Mouse (Mus musculus) lung, postnatal 4 days (tissue): ENCODE measurements at regions not wholly inside any gene's neighbourhood (a gene's known extent, or its start where the extent isn't known, plus 50 kb on each side); places are given as distances from the start of the nearest gene placed in this dataset.

Source experiments
- DNase-seq, 2 experiments: peaks; one replicate each; pipeline ENCODE4 v3.0.0; 2021

DNA sequence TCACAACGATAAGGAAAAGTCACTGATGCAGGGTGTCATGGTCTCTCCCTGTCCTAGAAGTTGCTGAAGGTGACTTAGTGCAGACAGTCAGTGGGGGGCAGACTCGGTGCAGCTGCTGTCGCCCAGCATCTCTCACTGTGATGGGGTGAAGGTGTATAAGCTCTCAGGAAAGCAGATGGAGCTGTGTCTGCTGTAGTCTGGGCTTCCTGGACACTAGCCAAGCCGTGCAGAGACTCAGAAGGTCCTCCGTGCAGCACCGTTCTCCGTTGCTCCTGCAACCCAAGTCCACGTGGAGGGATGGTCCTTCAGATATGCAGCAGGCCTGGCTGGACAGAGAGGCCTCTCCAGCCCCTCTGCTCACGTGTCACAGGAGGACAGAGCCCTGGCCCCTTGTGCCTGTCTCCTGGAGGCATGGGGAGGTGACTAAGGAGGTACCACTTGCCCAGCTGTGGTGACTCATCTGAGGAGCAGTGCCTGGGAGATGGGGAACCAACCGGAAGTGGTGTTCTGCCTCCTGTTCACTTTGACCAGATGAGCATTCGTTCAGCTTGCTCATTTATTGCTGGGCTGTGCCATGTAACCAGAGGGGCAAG is 171.2 kb downstream of the Gadd45g start:
- DNase-seq: no peak

DNA sequence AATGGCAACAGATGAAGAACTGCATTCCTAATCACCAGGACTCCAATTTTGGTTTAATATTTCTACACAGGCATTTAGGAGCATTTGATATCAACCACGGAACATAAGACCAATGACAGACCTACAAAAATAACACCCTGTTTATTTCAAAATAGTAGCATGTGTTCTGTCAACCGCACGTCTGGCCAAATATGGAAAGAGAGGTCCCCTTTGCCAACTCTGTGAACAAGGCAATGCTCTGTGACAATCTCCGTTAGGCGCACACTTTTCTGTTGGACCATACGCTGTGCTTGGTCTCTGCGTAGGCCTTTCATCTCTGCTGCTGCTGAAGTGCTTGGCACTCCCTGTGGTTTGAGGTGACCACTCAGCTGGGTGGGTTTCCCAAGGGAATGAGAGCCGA is 173.2 kb downstream of the Gadd45g start:
- DNase-seq: no peak

DNA sequence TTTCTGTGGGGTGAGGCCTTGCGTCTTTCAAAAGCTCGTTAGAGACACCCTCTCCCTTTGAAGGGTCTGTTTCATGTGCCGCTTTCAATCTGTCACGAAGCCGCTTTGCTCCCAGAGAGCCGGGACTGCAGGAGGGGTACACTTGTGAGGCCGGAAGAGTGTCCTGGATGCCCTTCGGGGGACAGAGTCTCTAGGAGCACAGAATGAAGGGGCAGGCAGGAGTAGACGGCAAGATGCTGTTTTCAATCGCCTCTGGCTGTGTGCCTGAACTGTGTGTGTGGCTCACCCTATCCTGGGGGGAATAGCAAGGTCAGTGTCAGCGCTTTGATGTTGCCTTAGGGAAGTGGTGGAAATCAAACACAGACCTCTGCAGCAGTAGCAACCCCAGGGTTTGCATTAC is 174.7 kb downstream of the Gadd45g start:
- DNase-seq: no peak

DNA sequence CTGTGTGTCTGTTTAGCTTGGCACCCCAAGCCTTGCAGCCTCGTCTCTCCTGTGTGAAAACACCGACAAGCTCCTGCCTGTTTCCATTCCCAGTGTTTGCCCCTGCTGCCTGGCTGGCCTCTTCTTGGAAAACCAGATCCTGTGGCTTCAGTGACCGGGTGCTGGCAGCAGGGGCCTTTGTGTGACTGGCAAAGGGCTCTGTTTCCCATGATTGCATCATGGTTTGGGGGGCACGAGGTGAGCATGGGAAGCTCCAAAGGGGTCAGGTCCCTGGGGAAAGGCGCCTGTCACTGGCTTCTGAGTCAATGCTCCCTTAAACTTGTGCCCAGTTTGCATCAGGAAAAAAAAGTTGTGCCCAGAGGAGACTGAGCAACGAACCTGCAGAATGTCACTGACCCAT is 175.3 kb downstream of the Gadd45g start:
- no peak for DNase-seq

DNA sequence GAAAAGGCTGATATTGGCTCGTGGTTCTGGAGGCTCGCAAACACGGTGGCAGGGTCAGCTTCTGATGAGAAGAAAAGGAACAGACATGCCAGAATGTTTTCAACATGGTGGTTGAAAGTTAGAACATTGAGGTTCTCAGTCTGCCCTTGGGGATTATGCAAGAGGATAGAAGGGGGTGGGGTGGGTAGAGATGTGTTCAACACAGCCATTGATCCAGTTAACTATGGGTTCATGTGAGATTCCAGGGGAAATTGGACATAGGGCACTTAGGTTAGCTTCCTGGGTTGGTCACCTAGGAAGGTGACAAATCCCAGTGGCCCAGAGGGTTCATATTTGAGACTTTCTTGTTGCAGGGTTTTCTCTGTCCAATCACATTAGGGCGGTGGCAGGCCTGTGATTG is 176.1 kb downstream of the Gadd45g start:
- DNase-seq: no peak

DNA sequence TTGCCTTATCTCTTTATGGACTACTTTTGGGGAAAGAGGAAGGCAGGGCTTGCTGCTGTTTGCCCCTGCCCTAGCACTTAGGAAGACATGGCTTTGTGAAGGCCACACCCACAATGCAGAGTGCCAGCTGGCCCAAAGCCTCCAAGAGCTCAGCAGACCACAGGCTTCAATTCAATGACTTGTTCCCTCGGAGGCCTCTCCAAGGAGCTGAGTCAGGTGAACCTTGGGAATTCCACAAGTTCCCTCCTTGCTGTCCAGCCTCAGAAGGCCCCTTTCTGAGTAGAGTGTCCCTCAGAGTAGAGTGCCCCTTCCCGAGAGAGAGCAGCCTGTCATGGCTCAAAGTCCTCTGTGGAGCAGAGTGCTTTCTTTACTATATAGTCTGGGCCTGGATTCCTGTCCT is 177.9 kb downstream of the Gadd45g start:
- peak; percentile 73 to 84 for DNase-seq

DNA sequence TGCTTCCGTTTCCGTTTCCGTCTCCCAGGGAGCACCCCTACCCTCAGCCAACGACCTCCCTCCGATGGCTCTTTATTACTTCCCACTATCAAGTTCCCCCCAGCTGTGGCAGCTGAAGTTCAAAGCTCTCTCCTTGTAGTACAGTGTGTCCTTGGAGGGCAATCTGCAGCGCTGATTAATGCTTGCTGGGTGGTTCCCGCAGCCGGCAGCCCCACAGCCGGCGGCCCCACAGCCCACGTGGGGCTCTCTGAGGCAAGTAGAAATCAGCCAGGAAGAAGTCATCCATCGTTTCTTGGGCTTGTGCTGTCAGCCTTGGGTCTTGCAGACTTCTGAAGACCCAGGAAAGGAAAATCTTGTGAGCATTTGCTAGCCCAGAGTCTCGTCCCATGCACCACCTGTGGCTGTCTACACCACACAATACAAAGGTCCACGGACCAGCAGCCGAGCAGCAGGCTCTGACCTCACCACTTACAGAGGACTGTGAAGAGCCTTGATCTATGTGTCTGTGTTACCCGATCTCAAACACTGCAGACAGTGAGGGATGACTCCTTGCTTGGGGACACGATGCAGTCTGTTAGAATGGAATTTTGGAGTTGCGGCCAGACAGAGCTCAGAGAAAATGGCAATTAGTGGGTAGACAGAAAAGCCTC is 178.5 kb downstream of the Gadd45g start:
- DNase-seq: peak; percentile 45 to 69

DNA sequence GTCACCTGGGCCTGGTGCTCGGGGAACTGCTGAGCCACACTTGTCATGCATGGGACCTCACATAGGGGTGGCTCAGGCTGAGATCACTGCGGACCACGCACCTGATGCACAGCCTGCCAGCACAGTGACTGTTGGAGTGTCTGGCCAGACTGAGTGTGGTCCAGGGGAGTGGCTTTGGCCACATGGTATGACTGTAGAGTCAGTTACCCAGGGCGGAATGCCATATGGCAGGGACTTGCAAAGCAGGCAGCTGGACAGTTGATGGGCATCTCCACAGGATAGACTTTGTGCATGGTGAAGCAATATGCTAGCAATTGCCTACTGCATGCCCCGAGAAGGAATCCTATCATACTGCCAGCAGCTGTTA is 179.0 kb downstream of the Gadd45g start:
- no peak for DNase-seq

DNA sequence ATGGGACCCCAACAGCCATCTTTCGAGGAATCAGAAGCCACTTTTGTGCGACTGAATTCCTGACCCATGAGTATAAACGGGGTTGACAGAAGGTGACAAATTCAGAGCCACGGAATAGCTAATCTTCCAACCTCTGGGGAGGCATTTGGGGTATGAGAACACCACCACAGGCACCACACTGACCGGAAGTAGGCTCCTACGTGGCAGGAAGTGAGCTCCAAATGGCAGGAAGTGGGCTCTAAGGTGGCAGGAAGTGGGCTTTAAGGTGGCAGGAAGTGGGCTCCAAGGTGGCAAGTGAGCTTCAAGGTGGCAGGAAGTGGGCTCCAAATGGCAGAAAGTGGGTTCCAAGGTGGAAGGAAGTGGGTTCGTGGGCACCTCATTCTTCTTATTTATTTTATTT is 179.8 kb downstream of the Gadd45g start:
- no peak for DNase-seq

DNA sequence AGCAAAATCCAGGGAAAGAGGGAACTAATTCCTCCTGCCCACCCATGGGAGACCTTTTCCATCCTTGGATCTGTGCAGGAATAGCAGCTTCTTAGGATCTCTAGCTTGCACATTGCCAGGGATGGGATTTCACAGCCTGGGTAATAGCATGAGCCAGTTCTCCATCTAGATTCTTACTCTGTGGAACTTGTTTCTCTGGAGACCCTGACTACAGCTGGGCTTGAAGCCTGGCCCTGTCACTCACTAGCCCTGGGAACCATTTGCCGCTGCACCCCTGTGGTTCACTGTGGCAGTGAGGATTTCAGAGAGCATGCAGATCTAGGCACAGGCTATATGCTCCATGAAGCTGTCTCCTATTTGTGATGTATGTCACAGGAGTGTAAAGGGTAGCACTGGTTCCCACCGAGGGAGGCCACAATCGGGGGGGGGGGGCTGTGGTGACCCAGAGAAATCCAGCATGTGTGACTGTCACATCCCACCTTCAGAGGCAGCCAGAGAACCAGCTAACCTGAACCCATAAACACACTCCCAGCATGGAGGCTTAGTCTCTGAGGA is 183.5 kb downstream of the Gadd45g start:
- no peak for DNase-seq

DNA sequence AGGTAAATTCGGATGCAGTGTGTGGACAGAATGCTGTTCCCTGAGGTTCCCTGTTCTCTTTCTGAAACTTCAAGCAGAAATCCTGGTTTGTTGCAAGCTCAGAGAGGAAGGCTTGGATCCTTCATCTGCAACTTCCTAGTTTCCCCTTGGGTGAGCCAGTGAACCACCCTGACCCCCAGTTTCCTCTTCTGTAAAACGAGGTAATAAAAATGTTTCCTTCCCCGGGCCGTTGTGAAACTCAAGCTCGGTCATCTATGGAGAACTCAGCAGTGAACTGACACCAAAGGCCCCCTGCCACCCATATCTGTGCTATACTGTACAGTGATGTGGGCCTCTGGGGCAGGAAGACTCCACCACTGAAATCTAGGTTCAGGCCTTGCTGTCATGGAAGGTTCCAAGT is 185.0 kb downstream of the Gadd45g start:
- no peak for DNase-seq

DNA sequence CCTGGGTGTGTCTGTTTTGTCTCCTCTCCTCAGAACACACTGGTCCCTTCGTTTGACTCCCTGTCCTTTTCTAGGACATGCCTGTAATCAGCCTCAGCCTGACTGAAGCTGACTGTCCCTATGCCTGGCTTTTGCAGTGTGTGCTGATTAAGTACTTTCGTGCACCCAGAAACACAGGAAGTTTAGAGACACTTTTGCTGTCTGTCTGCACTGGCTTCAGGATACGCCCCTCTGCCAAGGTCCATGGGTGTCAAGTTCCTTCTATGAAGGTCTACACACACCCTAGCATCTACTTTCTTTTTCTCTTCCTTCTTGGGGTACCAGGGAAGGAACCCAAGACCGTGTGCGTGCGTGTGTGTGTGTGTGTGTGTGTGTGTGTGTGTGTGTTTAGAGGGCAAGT is 189.3 kb downstream of the Gadd45g start:
- DNase-seq: no peak

DNA sequence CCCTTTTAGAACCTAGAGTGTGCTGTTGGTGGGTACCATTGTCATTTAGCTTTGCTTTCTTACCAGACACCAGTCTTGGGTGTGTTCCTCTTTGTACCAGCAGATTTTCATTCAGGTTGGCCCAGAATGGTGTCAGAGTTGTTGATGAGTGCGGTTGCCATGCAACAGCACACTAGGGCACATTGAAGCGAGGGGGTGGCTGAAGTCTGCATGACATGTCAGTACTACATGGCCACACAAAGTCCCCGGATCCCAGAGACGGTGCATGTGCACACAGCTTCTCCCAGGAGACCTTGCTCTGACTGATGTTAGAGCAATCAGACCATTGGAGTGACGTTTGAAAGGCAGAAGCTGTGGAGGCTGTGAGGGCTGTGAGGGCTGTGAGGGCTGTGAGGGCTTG is 189.9 kb downstream of the Gadd45g start:
- DNase-seq: no peak

DNA sequence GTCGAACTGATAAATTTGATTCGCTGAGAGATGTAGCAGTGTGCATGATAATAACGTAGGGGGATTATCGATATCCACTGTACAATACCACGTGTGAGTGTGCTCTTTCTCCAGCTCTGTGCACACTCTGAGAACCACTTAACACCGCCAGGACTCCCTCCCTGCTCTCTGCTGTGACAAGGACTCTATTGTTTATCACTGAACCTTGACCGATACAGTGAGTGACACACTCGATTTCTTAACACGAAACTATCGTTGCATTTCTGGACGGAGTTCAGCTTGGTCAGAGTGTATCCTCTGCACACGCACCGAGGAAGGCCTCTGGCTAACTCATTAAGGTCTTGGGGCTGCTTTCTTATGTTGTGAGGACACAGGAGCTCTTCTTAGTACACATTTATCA is 190.7 kb downstream of the Gadd45g start:
- DNase-seq: no peak

DNA sequence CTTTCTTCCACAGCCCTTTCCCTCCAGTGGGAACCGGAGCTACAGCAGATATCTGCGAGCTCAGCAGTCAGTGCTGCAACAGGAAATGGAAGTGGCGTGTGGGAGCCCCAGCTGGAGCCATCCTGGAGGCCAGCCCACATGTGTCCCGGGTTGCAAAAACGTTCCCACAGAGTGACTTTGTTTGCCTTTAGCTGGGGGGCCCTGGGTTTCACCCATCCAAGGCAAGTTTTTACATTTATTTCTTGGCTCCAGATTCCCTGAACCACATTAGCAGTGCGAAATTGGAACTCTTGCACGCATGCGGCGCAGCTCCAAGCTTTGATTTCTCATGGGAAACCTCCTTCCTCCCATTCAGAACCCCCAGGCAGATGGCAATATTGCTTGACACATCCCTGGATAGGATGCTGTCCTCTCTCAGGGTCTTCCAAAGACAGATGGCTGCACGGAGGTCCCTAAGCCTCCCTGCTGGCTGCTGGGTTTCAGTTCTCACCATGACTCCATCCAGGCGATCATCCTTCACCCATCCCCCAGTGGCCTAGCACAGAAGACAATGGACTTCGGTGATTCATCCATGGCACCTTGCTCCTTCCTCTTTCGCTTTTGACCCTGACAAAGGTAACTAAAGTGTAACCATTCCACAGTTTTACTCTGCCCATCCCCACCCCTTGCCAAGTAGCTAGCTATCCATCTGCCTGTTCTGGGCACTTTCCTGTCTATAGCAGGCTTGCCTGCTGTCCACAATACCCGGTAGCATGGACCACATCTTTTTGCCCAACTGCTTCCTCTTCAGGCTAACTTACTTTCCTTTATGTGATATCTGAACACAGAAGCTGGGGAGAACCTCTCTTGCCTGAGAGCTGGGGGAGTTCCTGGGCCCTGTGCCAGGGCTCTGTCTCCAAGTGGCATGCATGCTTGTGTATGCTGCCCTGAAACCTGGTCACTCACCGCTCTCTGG is 195.3 kb downstream of the Gadd45g start:
- peak; percentile 67 to 89 for DNase-seq

DNA sequence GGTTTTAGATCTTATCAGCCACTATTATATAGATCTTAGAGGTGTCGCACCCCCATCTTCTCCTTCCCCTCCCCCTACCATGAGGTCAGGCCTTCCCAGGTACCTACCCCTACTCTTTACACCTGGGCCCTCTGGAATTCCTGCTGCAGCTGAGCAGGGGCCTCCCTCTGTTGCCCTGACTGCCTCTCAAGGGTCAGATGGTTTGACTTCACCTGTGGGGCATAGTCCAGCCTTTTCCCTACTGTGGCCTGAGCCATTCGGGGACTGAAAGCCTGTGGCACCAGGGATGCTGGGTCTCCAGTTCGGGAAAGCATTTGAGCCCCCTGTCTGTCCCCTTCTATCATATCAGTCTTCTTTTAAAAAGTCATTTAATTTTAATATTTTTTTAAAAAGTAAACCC is 196.4 kb downstream of the Gadd45g start:
- no peak for DNase-seq

DNA sequence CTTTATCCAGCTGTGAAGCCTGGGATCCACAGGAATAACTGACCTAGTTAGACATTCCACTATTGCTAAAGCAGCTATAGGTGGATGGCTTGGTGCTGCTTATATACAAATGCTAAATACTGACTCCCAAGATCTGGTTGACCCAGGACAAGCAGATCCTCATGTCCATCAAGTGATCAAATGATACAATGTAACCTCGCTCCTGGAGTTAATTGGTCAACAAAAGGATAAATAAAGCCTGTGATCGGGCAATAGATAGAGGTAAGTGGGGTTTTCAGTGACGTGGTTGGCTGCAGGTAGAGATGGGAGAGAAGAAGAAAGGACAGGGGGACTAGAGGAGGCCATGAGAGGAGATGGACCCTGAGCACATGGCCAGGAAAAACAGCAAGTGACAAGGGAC is 197.4 kb downstream of the Gadd45g start:
- DNase-seq: no peak

DNA sequence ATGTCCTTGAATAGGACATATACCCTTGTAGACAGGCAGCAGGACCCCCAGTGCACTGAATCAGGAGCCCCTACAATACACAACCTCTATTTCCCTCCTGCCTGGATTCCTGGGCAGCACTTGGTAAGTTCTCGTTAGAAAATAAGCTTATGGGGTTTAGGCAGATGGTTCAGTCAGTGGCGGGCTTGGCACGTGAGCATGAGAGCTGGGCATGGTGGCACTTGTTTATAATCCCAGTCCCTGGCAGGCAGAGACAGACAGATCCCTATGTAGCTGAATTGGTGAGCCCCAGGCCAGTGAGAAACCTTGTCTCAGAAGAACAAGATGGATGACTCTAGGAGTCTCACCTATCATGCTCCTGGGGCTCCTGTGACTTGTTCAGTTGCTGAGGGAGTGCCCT is 198.9 kb downstream of the Gadd45g start:
- no peak for DNase-seq

DNA sequence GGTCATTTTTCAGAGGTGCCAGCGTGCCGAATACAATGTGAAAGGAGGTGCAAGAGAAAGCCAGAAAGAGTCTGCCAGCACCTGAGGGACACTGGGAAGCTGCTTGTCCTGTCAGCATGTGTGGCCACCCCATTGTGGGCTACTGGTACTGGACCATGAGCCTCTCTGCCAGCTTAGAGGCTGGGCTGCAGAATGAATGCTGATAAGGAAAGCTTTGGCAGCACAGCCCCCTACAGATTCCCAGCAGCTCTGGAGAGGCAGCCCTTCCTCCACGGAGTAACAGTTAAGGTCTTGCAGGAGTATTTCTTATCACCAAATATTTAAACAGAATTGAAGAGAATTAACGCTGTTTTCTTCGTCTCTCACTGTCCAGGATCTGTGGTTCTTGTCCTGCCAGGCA is 199.5 kb downstream of the Gadd45g start:
- DNase-seq: no peak

DNA sequence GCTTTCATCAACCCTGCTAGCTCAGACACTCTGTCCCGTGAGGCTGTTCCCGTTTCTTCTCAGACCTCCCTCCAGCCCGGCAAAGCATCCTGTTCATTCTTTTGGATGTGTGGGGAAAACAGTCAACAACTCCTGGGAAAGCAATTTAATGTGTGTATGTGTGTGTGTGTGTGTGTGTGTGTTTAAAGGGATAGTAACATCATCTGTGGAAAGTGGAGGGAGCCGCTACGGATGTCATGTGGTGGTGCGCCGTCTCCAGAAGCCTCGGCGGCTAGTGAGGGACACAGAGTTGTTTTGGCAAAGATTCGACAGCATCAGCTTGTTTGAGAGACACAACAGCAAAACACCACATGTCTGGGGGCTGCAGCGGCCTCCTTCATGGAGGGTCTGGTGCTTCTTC is 200.2 kb downstream of the Gadd45g start:
- DNase-seq: no peak

DNA sequence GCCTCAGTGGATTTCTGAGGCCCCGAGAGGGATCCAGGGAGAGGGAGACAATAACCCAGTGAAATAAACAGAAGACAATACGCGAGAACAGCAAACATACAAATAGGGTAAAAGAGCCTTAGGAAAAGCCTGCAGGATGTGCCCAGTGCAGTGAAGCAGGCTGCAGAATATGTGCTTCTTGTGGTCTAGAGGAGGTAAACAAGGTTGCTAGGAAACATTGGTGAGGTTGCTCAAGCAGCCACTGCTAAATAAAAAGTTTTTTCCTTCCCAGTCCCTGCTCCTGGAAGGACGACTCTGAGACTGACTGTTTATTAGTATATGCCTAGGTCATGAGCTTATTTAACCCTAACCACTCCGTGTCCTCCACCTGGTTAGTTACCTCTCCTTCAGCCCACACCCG is 201.5 kb downstream of the Gadd45g start:
- no peak for DNase-seq

DNA sequence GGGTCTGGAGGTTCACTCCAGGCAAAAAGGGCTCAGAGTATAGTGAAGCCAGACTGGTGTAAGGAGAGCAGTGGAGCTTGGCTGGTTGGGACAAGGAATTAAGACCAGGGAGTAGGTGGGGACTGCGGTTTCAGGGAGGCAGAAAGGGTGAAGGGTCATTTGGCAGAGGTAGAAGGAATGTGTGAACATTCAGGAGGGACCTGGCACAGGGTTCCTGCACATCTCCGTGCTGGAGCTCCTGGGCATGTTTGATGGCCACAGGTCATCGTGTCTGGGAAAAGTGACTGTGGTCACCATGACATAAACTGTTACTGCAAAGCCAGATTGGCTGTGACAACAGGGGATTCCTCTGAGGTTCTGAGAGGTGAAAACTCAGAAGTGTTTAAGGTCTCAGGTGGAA is 202.3 kb downstream of the Gadd45g start:
- DNase-seq: no peak

DNA sequence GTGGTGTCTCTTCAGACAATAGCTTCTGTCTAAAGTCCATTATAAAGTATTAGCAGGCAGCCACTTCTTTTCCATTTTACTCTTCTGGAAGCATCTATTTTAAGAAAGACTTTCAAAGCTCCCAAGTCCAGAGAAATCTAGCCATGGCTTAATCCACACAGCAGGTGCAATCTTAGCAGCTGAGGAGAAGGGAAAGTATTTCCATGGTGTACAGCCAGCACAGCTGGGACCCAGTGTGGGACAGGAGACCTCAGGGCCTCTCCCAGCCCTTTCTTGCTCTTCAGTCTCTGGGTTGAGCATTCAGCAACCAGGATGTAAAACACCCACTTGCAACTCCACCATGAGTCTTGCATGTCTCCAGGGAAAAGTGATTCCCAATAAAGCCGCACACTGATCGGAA is 202.8 kb downstream of the Gadd45g start:
- no peak for DNase-seq

DNA sequence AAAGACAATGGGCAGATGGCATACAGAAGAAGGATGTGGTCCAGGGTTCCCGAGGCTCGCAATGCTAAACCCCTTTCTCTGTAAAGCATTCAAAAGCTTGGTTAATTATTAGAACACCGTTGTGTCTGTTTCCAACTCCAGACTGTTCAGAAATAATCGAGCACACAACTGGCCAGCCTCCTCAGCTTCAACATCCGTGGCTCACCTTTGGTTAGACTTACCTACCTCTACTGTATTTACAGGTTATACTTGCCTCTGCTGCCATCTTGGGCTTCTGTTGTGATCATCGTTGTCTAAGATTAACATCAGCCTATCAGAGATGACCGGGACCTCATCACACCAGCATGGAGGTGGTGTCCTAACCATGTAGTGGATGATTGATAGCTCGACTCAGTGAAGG is 209.3 kb downstream of the Gadd45g start:
- DNase-seq: no peak
